Mouse (Mus musculus) lung, adult 2 months (tissue): ENCODE results near the gene Nipal3.

Source experiments
- CTCF ChIP-seq: fragments of 200-500 bp; IDR thresholded peaks from 2 replicates; pipeline ENCODE4 v1.5.1; 2011; ENCODE audit warnings: mild to moderate bottlenecking, low read length, control low read depth; ENCODE audit not compliant: insufficient read depth
- POLR2A ChIP-seq: fragments of 200-500 bp; IDR thresholded peaks from 2 replicates; pipeline ENCODE4 v1.6.1; 2011; ENCODE audit warnings: low read depth, mild to moderate bottlenecking, control low read depth, low read length, borderline replicate concordance; ENCODE audit errors: extremely low read depth

DNA sequence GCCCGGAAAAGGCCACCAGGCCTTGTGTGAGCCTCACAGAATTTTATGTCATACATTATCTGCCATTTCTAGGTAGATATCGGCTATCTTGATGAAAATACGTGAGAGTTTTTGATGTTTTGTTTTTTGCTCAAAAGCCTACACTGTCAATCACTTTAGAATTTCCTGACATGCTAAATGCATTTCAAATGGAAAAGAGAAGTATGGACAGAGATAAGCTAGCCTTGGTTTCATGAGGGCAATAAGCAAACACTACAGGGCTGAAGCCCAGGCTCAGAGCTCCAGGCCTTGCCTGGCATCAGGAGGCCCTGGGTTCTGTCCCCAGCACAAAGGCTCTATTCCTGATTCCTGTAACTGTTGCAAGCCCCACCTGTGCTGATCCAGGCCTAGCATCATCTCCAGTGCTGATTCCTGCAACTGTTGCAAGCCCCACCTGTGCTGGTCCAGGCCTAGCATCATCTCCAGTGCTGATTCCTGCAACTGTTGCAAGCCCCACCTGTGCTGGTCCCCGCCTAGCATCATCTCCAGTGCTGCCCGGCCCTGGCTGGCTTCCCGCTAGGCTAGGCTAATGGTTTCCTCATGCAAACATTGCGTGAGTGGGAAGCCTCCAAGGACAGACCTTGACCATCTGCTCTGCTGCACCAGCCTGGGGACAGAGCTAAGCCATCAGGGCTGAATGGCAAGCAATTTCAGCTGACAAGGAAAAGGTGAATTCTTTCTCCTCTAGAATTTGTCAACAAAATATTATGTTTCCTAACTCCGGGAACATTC, 64.7 kb downstream of the Nipal3 start:
- no peak for TF ChIP-seq POLR2A
- TF ChIP-seq CTCF: no peak
